Mouse (Mus musculus): ENCODE data around the gene Ppp1r15b.

GRCm38 (mm10) chr1:133164591-133165011 lies 33.7 kb downstream of the Ppp1r15b start:
- TF ChIP-seq ZNF384 (IDR thresholded peaks at IDR 0.05; ENCODE audit: low read depth, low read length) (no peak), HCFC1 (IDR thresholded peaks at IDR 0.05; ENCODE audit: borderline replicate concordance, insufficient read depth, low read length) (no peak), MAFK (IDR thresholded peaks at IDR 0.05; ENCODE audit: insufficient read depth, low read depth, low read length) (no peak), CHD2 (IDR thresholded peaks at IDR 0.05; ENCODE audit: low read depth, low read length) (no peak), ZC3H11A (IDR thresholded peaks at IDR 0.05; ENCODE audit: borderline replicate concordance, low read depth, low read length) (no peak)
